Comparison of ENCODE assay signal across 26 mouse cellular contexts in genomic region chr13:97366723-97367122, GRCm38 (mm10).
"Had no signal": no experiment of that assay in that cellular context is flagged by ENCODE, and none has a peak within 500 bp of the region (broad histone marks: within the 10 kb centered on the region; RNA-seq: fewer than 3 reads in every experiment).

No protein-coding gene starts in this region.

- H3K4me2 ChIP-seq: heart, embryonic 12.5 days; hindbrain, embryonic 12.5 days; hindbrain, embryonic 14.5 days; intestine, embryonic 15.5 days; limb, embryonic 12.5 days; liver, embryonic 11.5 days had no signal

- DNase-seq: gastrocnemius, adult 2 months; gastrocnemius, postnatal 10 days; gastrocnemius, postnatal 25 days; heart, adult 18-20 months; heart, postnatal 10 days; heart, postnatal 4 days; kidney, adult 2 months; kidney, adult 9 months; kidney, postnatal 14 days; kidney, postnatal 36 days; layer of hippocampus, adult 9-11 months; layer of hippocampus, postnatal 36 days; left cerebral cortex, postnatal 4 days; liver had no signal

- H3K4me3 ChIP-seq: gastrocnemius, adult 2 months; heart, embryonic 10.5 days; heart, embryonic 12.5 days; hindbrain, embryonic 10.5 days; hindbrain, embryonic 12.5 days; intestine, embryonic 15.5 days; kidney, embryonic 15.5 days; limb, embryonic 12.5 days had no signal

- H3K9me3 ChIP-seq: heart, embryonic 10.5 days; heart, embryonic 12.5 days; hindbrain, embryonic 10.5 days; hindbrain, embryonic 12.5 days; intestine, embryonic 15.5 days; kidney, embryonic 15.5 days; limb, embryonic 12.5 days had no signal

- H3K27ac ChIP-seq: gastrocnemius, adult 2 months; heart, embryonic 10.5 days; hindbrain, embryonic 10.5 days; hindbrain, embryonic 12.5 days; hindbrain, embryonic 14.5 days; intestine, embryonic 15.5 days; kidney, embryonic 15.5 days; kidney, postnatal 0 days; limb, embryonic 12.5 days had no signal

- H3K36me3 ChIP-seq: heart, embryonic 10.5 days; heart, embryonic 12.5 days; hindbrain, embryonic 10.5 days; hindbrain, embryonic 12.5 days; intestine, embryonic 15.5 days; kidney, embryonic 15.5 days; limb, embryonic 12.5 days had no signal

- H3K9ac ChIP-seq: heart, embryonic 12.5 days; hindbrain, embryonic 12.5 days; hindbrain, embryonic 14.5 days; intestine, embryonic 15.5 days; kidney, embryonic 15.5 days; limb, embryonic 12.5 days had no signal

- H3K27me3 ChIP-seq: hindbrain, embryonic 12.5 days; intestine, embryonic 15.5 days had no signal

- ATAC-seq: inflammation-experienced regulatory T-cells, adult 6 months; intestine, embryonic 15.5 days; intestine, postnatal 0 days had no signal
